Mouse (Mus musculus) heart, postnatal 0 days (tissue): ENCODE data around the gene Suclg1. TPM values are rescaled to one million over a fixed set of nuclear protein-coding genes. Genes with fewer than 3 reads are reported as not detected.

Experiments used
- ATAC-seq: fragments of 200-750 bp; cut with Nextera tagmentation; 2 replicates; pipeline ENCODE4 v1.8.0; 2017; ENCODE audit warnings: low read depth, moderate number of reproducible peaks, moderate library complexity; ENCODE audit not compliant: insufficient read depth
- DNase-seq: peaks from one replicate; pipeline ENCODE4 v3.0.0-alpha.2; 2016; ENCODE audit warnings: low spot score
- H3K27ac ChIP-seq: fragments of 300-500 bp; sonication (generic); 2 replicates; pipeline ENCODE4 v1.5.1; 2014; ENCODE audit warnings: low read depth, mild to moderate bottlenecking
- H3K27me3 ChIP-seq: fragments of 300-500 bp; sonication (generic); 2 replicates; pipeline ENCODE4 v1.6.1; 2014; ENCODE audit warnings: low read length, mixed read lengths; ENCODE audit not compliant: control insufficient read depth, insufficient read depth
- H3K36me3 ChIP-seq: fragments of 300-500 bp; sonication (generic); replicated peaks from 2 replicates; pipeline ENCODE4 v1.6.1; 2014; ENCODE audit warnings: low read length, mixed read lengths; ENCODE audit not compliant: control insufficient read depth, insufficient read depth
- H3K4me1 ChIP-seq: fragments of 300-500 bp; sonication (generic); 2 replicates; pipeline ENCODE4 v1.6.1; 2014; ENCODE audit warnings: antibody characterized with exemption; ENCODE audit not compliant: control insufficient read depth, insufficient read depth
- H3K4me2 ChIP-seq: fragments of 300-500 bp; sonication (generic); 2 replicates; pipeline ENCODE4 v1.6.1; 2014; ENCODE audit warnings: low read depth, mild to moderate bottlenecking, low read length, moderate library complexity
- H3K4me3 ChIP-seq: fragments of 300-500 bp; sonication (generic); 2 replicates; pipeline ENCODE4 v1.5.1; 2014; ENCODE audit warnings: low read depth, low read length
- H3K9ac ChIP-seq: fragments of 300-500 bp; sonication (generic); replicated peaks from 2 replicates; pipeline ENCODE4 v1.6.1; 2014; ENCODE audit warnings: low read depth, low read length, mixed read lengths
- H3K9me3 ChIP-seq: fragments of 300-500 bp; sonication (generic); replicated peaks from 2 replicates; pipeline ENCODE4 v1.6.1; 2016; ENCODE audit warnings: low read length; ENCODE audit not compliant: control insufficient read depth
- CTCF ChIP-seq: IDR thresholded peaks from 2 replicates; pipeline ENCODE4 v1.5.1; 2016; ENCODE audit warnings: antibody characterized with exemption, control low read depth, low read depth
- EP300 ChIP-seq: IDR thresholded peaks from 2 replicates; pipeline ENCODE4 v1.6.1; 2016; ENCODE audit warnings: antibody characterized with exemption, low read depth
- WGBS: fragments of 180-500 bp; shearing (Covaris S2); extraction: QIAGEN DNeasy Blood & Tissue Kit; methylation state at CpG from one replicate; pipeline ENCODE4 v1.1.7; 2014; 5-methylcytosine and 5-hydroxymethylcytosine counted together
- polyA plus RNA-seq: library from polyadenylated mRNA; unstranded; fragments of >200 nt; fragmentation: Nextera tagmentation; extraction: Ambion mirVana; gene quantifications from 2 replicates; pipeline ENCODE4 v1.2.1, GENCODE M21; 2015
- total RNA-seq: library from RNA; depleted of rRNA; stranded (reverse); fragments of >200 nt; gene quantifications from 2 replicates; pipeline ENCODE4 v1.2.3, GENCODE M21; 2014; ENCODE audit warnings: low replicate concordance; rRNA removed

Suclg1 gene
- total RNA-seq (149 and 219 TPM in 2 replicates), polyA plus RNA-seq (554 and 572 TPM in 2 replicates)

- peak; percentile 89 for DNase-seq
- TF ChIP-seq CTCF (no peak), EP300 (peak; percentile 92)
- peak within 1 kb of the TSS; percentile 69 for H3K4me2 ChIP-seq
- under 1% methylated on average over 57 of the region's 58 CpGs for WGBS
- H3K27me3 ChIP-seq, result no peaks in the 10 kb centered on the region
- peaks cover 23% of the 10 kb centered on the region for H3K4me1 ChIP-seq
- ATAC-seq, result peak; percentile 95
- H3K4me3 ChIP-seq, result peak within 1 kb of the TSS; percentile 78
- no peaks in the 10 kb centered on the region for H3K36me3 ChIP-seq
- peak within 1 kb of the TSS; percentile 87 for H3K9ac ChIP-seq
- H3K9me3 ChIP-seq, result no peaks in the 10 kb centered on the region
- peak within 1 kb of the TSS; percentile 82 for H3K27ac ChIP-seq
These were observed at the start of gene Suclg1 for GRCm38 (mm10) chr6:73248237-73249048. Suclg1 (plus strand) TSS chr6:73248382.

- H3K27me3 ChIP-seq, result no peaks in the 10 kb centered on the region
- WGBS, result 56% methylated on average over 2 of the region's 2 CpGs
- DNase-seq, result no peak
- H3K4me2 ChIP-seq, result no peak overlapping the region
- TF ChIP-seq CTCF (no peak), EP300 (no peak)
- no peak overlapping the region for H3K9ac ChIP-seq
- no peak for ATAC-seq
- no peak overlapping the region for H3K27ac ChIP-seq
- no peaks in the 10 kb centered on the region for H3K9me3 ChIP-seq
- no peaks in the 10 kb centered on the region for H3K4me1 ChIP-seq
- no peak overlapping the region for H3K4me3 ChIP-seq
- no peaks in the 10 kb centered on the region for H3K36me3 ChIP-seq
These were observed 44.5 kb upstream of the Suclg1 start for GRCm38 (mm10) chr6:73203724-73204123.

GRCm38 (mm10) chr6:73204937-73205336 lies 43.2 kb upstream of the Suclg1 start:
- no peak overlapping the region for H3K9ac ChIP-seq
- no peaks in the 10 kb centered on the region for H3K9me3 ChIP-seq
- no peak overlapping the region for H3K4me2 ChIP-seq
- TF ChIP-seq CTCF (peak; percentile 22; the same call in 1 of the 2 replicates), EP300 (no peak)
- no peaks in the 10 kb centered on the region for H3K27me3 ChIP-seq
- ATAC-seq, result no peak
- DNase-seq, result no peak
- 40% methylated on average over 4 of the region's 4 CpGs for WGBS
- no peak overlapping the region for H3K27ac ChIP-seq
- no peak overlapping the region for H3K4me3 ChIP-seq
- H3K36me3 ChIP-seq, result no peaks in the 10 kb centered on the region
- H3K4me1 ChIP-seq, result no peaks in the 10 kb centered on the region

- no peaks in the 10 kb centered on the region for H3K4me1 ChIP-seq
- no peaks in the 10 kb centered on the region for H3K9me3 ChIP-seq
- H3K9ac ChIP-seq, result no peak overlapping the region
- TF ChIP-seq EP300, result no peak
- no peak for TF ChIP-seq CTCF
- no peak overlapping the region for H3K4me3 ChIP-seq
- H3K4me2 ChIP-seq, result no peak overlapping the region
- no peak for DNase-seq
- H3K36me3 ChIP-seq, result no peaks in the 10 kb centered on the region
- ATAC-seq, result no peak
- WGBS, result 71% methylated on average over 6 of the region's 6 CpGs
- H3K27ac ChIP-seq, result no peak overlapping the region
- H3K27me3 ChIP-seq, result no peaks in the 10 kb centered on the region
These were observed 38.6 kb upstream of the Suclg1 start for GRCm38 (mm10) chr6:73209598-73209997.

GRCm38 (mm10) chr6:73210445-73210972 lies 37.7 kb upstream of the Suclg1 start:
- Histone ChIP-seq H3K9me3 (no peaks in the 10 kb centered on the region), H3K4me1 (no peaks in the 10 kb centered on the region), H3K4me3 (no peak overlapping the region), H3K36me3 (no peaks in the 10 kb centered on the region), H3K9ac (no peak overlapping the region), H3K27me3 (no peaks in the 10 kb centered on the region), H3K27ac (no peak overlapping the region), H3K4me2 (no peak overlapping the region)
- TF ChIP-seq CTCF (no peak), EP300 (no peak)
- ATAC-seq (no peak), DNase-seq (no peak)
- WGBS, result 73% methylated on average over 4 of the region's 4 CpGs

GRCm38 (mm10) chr6:73211036-73211435 lies 37.1 kb upstream of the Suclg1 start:
- Histone ChIP-seq H3K9ac (no peak overlapping the region), H3K36me3 (no peaks in the 10 kb centered on the region), H3K4me2 (no peak overlapping the region), H3K9me3 (no peaks in the 10 kb centered on the region), H3K27ac (no peak overlapping the region), H3K27me3 (no peaks in the 10 kb centered on the region), H3K4me1 (no peaks in the 10 kb centered on the region), H3K4me3 (no peak overlapping the region)
- 75% methylated on average over 3 of the region's 3 CpGs for WGBS
- DNase-seq (no peak), ATAC-seq (no peak)
- TF ChIP-seq EP300 (no peak), CTCF (no peak)
